Mouse (Mus musculus) G1E (cell line): ENCODE results near the gene Lrrc52. TPM values are rescaled to one million over a fixed set of nuclear protein-coding genes. Genes with fewer than 3 reads are reported as not detected.

Experiments
- ATAC-seq: 2 replicates; pipeline ENCODE4 v1.8.0; 2016; ENCODE audit warnings: mild to moderate bottlenecking; ENCODE audit not compliant: insufficient number of reproducible peaks, poor library complexity, low FRiP score, severe bottlenecking; ENCODE audit errors: extremely low read depth
- DNase-seq: peaks from one replicate; pipeline ENCODE4 v3.0.0; 2012; ENCODE audit warnings: low spot score
- H3K27me3 ChIP-seq: 2 replicates; pipeline ENCODE4 v1.6.1; 2012; ENCODE audit warnings: mild to moderate bottlenecking, low read length, inconsistent platforms; ENCODE audit not compliant: insufficient read depth
- H3K36me3 ChIP-seq: replicated peaks from 2 replicates; pipeline ENCODE3; 2012; ENCODE audit warnings: mild to moderate bottlenecking, inconsistent platforms
- H3K4me1 ChIP-seq: 2 replicates; pipeline ENCODE4 v1.6.1; 2012; ENCODE audit warnings: low read depth, low read length, inconsistent platforms, mixed read lengths; ENCODE audit not compliant: insufficient read depth
- H3K4me3 ChIP-seq: 2 replicates; pipeline ENCODE4 v1.5.1; 2012; ENCODE audit warnings: low read depth, mild to moderate bottlenecking, inconsistent platforms, low read length, moderate library complexity, mixed read lengths
- H3K9me3 ChIP-seq: replicated peaks from 2 replicates; pipeline ENCODE4 v1.6.1; 2012; ENCODE audit warnings: inconsistent platforms
- CTCF ChIP-seq: IDR thresholded peaks from 2 replicates; pipeline ENCODE4 v1.5.1; 2012; ENCODE audit warnings: low read depth, low read length, inconsistent platforms, mixed read lengths
- GATA1 ChIP-seq: IDR thresholded peaks from 2 replicates; pipeline ENCODE4 v1.6.1; 2012; ENCODE audit warnings: borderline replicate concordance, low read length, inconsistent platforms, mixed read lengths
- GATA2 ChIP-seq: IDR thresholded peaks from 2 replicates; pipeline ENCODE4 v1.6.1; 2012; ENCODE audit warnings: low read depth, low read length, inconsistent platforms, borderline replicate concordance
- POLR2AphosphoS5 ChIP-seq: IDR thresholded peaks from 2 replicates; pipeline ENCODE4 v1.6.1; 2012; ENCODE audit warnings: low read depth, low read length, inconsistent platforms; ENCODE audit not compliant: insufficient replicate concordance
- TAL1 ChIP-seq: conservative IDR thresholded peaks from 2 replicates; pipeline ENCODE4 v1.6.1; 2012; ENCODE audit warnings: low read depth, low read length, inconsistent platforms, mixed read lengths
- polyA plus RNA-seq: library from polyadenylated mRNA; stranded (reverse); fragments of >175 nt; gene quantifications from 2 replicates; pipeline ENCODE4 v1.2.3, GENCODE M21; 2012
- total RNA-seq, 2 experiments: library from RNA; stranded (forward) in 1 of 2; stranded (reverse) in 1 of 2; fragments of 200-1000 nt in 1 of 2; fragments of >200 nt in 1 of 2; fragmentation: Nextera tagmentation in 1 of 2; gene quantifications; 2 replicates each; pipeline ENCODE4 v1.2.3; 2014 to 2017

Lrrc52 gene
- total and polyA plus RNA-seq, 3 experiments, result 0.27 TPM; not detected in 2

GRCm38 (mm10) chr1:167425572-167425971 lies 41.0 kb downstream of the Lrrc52 start:
- TF ChIP-seq CTCF (no peak), TAL1 (no peak), GATA2 (no peak), GATA1 (no peak), POLR2AphosphoS5 (no peak)
- H3K27me3 ChIP-seq, result 0 out of 2 replicates have a peak, but pooled peaks cover 2% of the 10 kb centered on the region
- no peak for DNase-seq
- H3K36me3 ChIP-seq, result no peaks in the 10 kb centered on the region
- no peak for ATAC-seq
- H3K4me1 ChIP-seq, result no peaks in the 10 kb centered on the region
- no peak overlapping the region for H3K4me3 ChIP-seq
- no peaks in the 10 kb centered on the region for H3K9me3 ChIP-seq

DNA sequence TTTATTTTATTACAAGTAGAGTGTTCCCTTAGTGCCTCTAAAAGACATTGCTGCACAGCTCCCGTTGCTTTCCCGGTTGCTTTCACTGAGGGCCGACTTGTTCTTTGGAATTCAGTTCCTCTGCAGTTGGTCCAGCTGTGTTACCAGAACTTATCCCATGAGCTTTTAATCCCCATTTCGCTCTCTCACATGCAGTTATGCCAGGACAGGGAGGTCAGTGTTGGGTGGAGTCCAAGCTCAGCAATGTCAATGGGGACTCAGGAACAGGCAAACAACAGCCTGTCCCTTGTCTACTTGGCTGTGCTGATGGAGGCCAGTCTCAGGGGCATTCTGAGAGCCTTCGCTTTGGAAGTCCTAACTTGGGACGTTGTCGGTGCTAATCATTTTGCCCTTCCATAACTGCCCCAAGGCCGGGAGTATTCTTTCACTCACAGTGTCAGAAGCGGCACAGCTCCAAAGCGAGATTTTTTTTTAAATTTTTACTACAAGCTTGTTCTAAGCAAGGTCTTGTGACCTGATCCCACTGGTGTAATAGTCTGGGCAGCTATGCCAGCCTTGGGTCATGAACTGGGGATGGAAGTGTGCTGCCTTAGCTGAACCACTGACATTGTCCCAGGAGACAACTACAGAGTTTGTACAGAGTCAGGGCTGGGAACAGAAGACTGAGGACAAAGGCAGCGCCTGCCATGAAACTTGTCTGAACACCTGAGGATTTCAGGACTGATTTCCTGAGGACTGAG lies 43.9 kb downstream of the Lrrc52 start:
- no peaks in the 10 kb centered on the region for H3K9me3 ChIP-seq
- TF ChIP-seq GATA2, result no peak
- no peak for TF ChIP-seq CTCF
- no peak for TF ChIP-seq GATA1
- no peak for TF ChIP-seq TAL1
- TF ChIP-seq POLR2AphosphoS5, result no peak
- 0 out of 2 replicates have a peak, but pooled peaks cover 2% of the 10 kb centered on the region for H3K27me3 ChIP-seq
- H3K36me3 ChIP-seq, result no peaks in the 10 kb centered on the region
- ATAC-seq (no peak), DNase-seq (no peak)
- H3K4me3 ChIP-seq, result no peak overlapping the region
- no peaks in the 10 kb centered on the region for H3K4me1 ChIP-seq

DNA sequence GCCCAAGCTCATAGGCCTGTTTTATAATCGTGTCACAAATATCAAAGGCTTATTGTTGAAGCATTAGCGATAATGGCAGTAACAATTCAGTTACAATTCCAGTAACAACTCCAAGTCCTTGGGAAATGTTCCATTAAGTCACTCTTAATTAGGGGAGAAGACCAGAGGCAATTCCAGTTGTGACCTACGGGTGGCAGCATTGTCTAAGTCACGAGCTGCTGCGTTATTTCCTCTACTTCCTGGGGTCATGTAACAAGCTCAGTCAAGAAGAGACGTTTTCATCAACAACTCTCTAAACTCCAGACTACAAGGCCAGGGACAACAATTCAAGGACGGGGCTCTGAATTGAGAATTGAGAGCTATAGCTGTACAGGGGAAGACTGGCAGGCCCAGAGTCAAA lies 51.7 kb downstream of the Lrrc52 start:
- DNase-seq, result peak; percentile 25

DNA sequence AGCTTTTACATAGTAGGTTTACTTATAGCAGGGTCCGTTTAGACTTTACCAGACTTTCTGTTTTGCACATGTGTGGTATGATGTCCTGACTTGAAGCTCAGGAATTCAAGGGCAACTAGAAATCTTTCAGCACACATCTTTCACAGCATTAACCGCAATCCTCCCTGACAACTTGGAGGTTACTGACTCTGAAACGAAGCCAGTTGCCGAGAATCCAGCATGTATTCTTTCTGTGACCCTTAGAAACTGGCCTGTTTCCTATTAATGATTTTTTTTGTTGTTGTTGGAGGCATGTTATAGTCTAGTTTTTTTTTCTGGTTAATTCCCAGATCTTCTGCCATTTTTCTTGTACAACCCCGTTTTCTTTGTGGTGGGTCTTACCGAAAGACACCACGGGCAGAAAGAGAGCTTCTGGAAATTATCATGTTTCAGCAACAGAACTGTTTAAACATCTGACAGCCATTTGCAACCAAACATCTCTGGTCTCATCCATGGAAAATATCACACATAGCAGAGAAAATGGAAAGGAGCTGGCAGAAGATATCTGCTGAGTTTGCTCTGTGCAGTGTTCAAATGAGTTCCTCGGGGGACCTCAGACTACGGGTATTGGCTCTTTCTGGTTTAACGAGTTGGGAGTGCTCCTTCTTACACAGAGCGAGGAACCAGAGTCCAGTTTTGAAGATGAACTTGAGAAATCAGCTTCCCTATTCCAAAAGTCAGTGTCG lies 54.4 kb downstream of the Lrrc52 start:
- Histone ChIP-seq H3K4me3 (no peak overlapping the region), H3K4me1 (no peaks in the 10 kb centered on the region), H3K9me3 (no peaks in the 10 kb centered on the region), H3K36me3 (no peaks in the 10 kb centered on the region), H3K27me3 (peaks cover 12% of the 10 kb centered on the region; the same call in 1 of the 2 replicates)
- TF ChIP-seq TAL1 (no peak), GATA1 (no peak), GATA2 (no peak), CTCF (no peak), POLR2AphosphoS5 (no peak)
- DNase-seq, result no peak
- ATAC-seq, result no peak

More for the DNA sequence above, 51.7 kb downstream of the Lrrc52 start:
- no peak overlapping the region for H3K4me3 ChIP-seq
- no peaks in the 10 kb centered on the region for H3K36me3 ChIP-seq
- no peak for TF ChIP-seq GATA1
- peak; percentile 85 for TF ChIP-seq CTCF
- no peaks in the 10 kb centered on the region for H3K4me1 ChIP-seq
- H3K27me3 ChIP-seq, result peaks cover 7% of the 10 kb centered on the region; the same call in 1 of the 2 replicates
- peak; percentile 45 for ATAC-seq
- H3K9me3 ChIP-seq, result no peaks in the 10 kb centered on the region

DNA sequence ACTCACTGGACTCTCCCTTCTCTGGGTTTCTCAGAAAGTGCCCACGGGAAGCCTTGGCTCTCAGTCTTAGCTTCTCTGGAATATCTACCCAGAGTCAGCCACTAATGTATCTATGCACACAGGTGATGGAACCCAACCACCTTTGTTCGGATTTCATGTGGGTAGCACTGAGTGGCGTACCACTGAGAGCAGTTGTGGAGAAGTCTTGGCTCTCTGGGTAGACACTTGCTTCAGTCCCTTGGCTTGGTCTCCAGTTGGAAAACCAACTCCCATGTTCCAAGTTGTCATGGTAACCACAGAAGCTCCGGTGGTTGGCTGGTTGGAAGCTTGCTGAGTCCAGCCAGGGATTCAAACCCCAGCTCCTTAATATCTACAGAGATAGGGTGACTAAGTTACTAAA lies 57.0 kb downstream of the Lrrc52 start:
- ATAC-seq (no peak), DNase-seq (no peak)
- no peaks in the 10 kb centered on the region for H3K4me1 ChIP-seq
- H3K36me3 ChIP-seq, result no peaks in the 10 kb centered on the region
- no peaks in the 10 kb centered on the region for H3K9me3 ChIP-seq
- peaks cover 13% of the 10 kb centered on the region; the same call in 1 of the 2 replicates for H3K27me3 ChIP-seq
- TF ChIP-seq TAL1 (no peak), GATA1 (no peak), POLR2AphosphoS5 (no peak), CTCF (no peak), GATA2 (no peak)
- H3K4me3 ChIP-seq, result no peak overlapping the region

GRCm38 (mm10) chr1:167405237-167405636 lies 61.3 kb downstream of the Lrrc52 start:
- ATAC-seq, result no peak
- Histone ChIP-seq H3K4me3 (no peak overlapping the region), H3K36me3 (no peaks in the 10 kb centered on the region), H3K4me1 (no peaks in the 10 kb centered on the region), H3K27me3 (0 out of 2 replicates have a peak, but pooled peaks cover 6% of the 10 kb centered on the region), H3K9me3 (no peaks in the 10 kb centered on the region)
- TF ChIP-seq POLR2AphosphoS5, result no peak
- no peak for DNase-seq

Other genes starting within 250 kb of the Lrrc52 start
- gene Uck2, start 181.5 kb downstream of the Lrrc52 start, total RNA-seq (2014; fragmentation: Nextera tagmentation), result 465 and 522 TPM in 2 replicates
- 182 and 249 TPM in 2 replicates for gene Uck2, start 181.5 kb downstream of the Lrrc52 start, total RNA-seq (2017)
- 555 and 575 TPM in 2 replicates for gene Uck2, start 181.5 kb downstream of the Lrrc52 start, polyA plus RNA-seq
- 66.0 and 68.2 TPM in 2 replicates for gene Tmco1, start 158.4 kb downstream of the Lrrc52 start, total RNA-seq (2014; fragmentation: Nextera tagmentation)
- 104 and 121 TPM in 2 replicates for gene Tmco1, start 158.4 kb downstream of the Lrrc52 start, total RNA-seq (2017)
- 10.8 and 12.8 TPM in 2 replicates for gene Tmco1, start 158.4 kb downstream of the Lrrc52 start, polyA plus RNA-seq
- 36.0 and 38.2 TPM in 2 replicates for gene Aldh9a1, start 116.8 kb downstream of the Lrrc52 start, total RNA-seq (2014; fragmentation: Nextera tagmentation)
- 21.2 and 26.4 TPM in 2 replicates for gene Aldh9a1, start 116.8 kb downstream of the Lrrc52 start, total RNA-seq (2017)
- gene Aldh9a1, start 116.8 kb downstream of the Lrrc52 start, polyA plus RNA-seq, result 40.0 and 46.2 TPM in 2 replicates
- gene Mgst3, start 72.9 kb downstream of the Lrrc52 start, total RNA-seq (2014; fragmentation: Nextera tagmentation), result 18.2 and 34.4 TPM in 2 replicates
- gene Mgst3, start 72.9 kb downstream of the Lrrc52 start, total RNA-seq (2017), result 22.7 and 31.1 TPM in 2 replicates
- gene Mgst3, start 72.9 kb downstream of the Lrrc52 start, polyA plus RNA-seq, result 2.3 and 10.9 TPM in 2 replicates
- gene Rxrg, start 131.6 kb upstream of the Lrrc52 start, total RNA-seq (2014; fragmentation: Nextera tagmentation), result not detected in 2 replicates
- 0.11 TPM in 1 of 2 replicates, not detected in the other for gene Rxrg, start 131.6 kb upstream of the Lrrc52 start, total RNA-seq (2017)
- not detected in 2 replicates for gene Rxrg, start 131.6 kb upstream of the Lrrc52 start, polyA plus RNA-seq
- gene Lmx1a, start 222.5 kb upstream of the Lrrc52 start, total RNA-seq (2014; fragmentation: Nextera tagmentation), result not detected in 2 replicates
- 0.05 and 0.06 TPM in 2 replicates for gene Lmx1a, start 222.5 kb upstream of the Lrrc52 start, total RNA-seq (2017)
- not detected in 2 replicates for gene Lmx1a, start 222.5 kb upstream of the Lrrc52 start, polyA plus RNA-seq